Mouse (Mus musculus) liver, embryonic 15.5 days (tissue): ENCODE measurements around the gene Otud4. TPM values are rescaled to one million over a fixed set of nuclear protein-coding genes. Genes with fewer than 3 reads are reported as not detected.
"Not testable (repeated sequence)": the region's sequence is repeated elsewhere in the genome, so short reads cannot be mapped to it uniquely, and the experiment has no call there.

Source experiments
- ATAC-seq: fragments of 200-750 bp; cut with Nextera tagmentation; 2 replicates; pipeline ENCODE4 v1.8.0; 2017; ENCODE audit warnings: moderate number of reproducible peaks, mild to moderate bottlenecking, moderate library complexity; ENCODE audit not compliant: insufficient read depth
- H3K27ac ChIP-seq: fragments of 300-500 bp; sonication (generic); replicated peaks from 2 replicates; pipeline ENCODE4 v1.5.1; 2015; ENCODE audit warnings: mild to moderate bottlenecking, inconsistent platforms
- H3K27me3 ChIP-seq: fragments of 300-500 bp; sonication (generic); 2 replicates; pipeline ENCODE4 v1.6.1; 2015; ENCODE audit warnings: mild to moderate bottlenecking, inconsistent platforms
- H3K36me3 ChIP-seq: fragments of 300-500 bp; sonication (generic); replicated peaks from 2 replicates; pipeline ENCODE4 v1.6.1; 2015; ENCODE audit warnings: moderate library complexity, mild to moderate bottlenecking, inconsistent platforms
- H3K4me1 ChIP-seq: fragments of 300-500 bp; sonication (generic); replicated peaks from 2 replicates; pipeline ENCODE4 v1.6.1; 2015; ENCODE audit warnings: inconsistent platforms
- H3K4me2 ChIP-seq: fragments of 300-500 bp; sonication (generic); 2 replicates; pipeline ENCODE4 v1.6.1; 2015; ENCODE audit warnings: moderate library complexity, mild to moderate bottlenecking, inconsistent platforms
- H3K4me3 ChIP-seq: fragments of 300-500 bp; sonication (generic); replicated peaks from 2 replicates; pipeline ENCODE4 v1.5.1; 2015; ENCODE audit warnings: mild to moderate bottlenecking, inconsistent platforms
- H3K9ac ChIP-seq: fragments of 300-500 bp; sonication (generic); 2 replicates; pipeline ENCODE4 v1.6.1; 2015; ENCODE audit warnings: moderate library complexity, mild to moderate bottlenecking, inconsistent platforms
- H3K9me3 ChIP-seq: fragments of 300-500 bp; sonication (generic); replicated peaks from 2 replicates; pipeline ENCODE4 v1.6.1; 2016; ENCODE audit warnings: inconsistent platforms
- WGBS: fragments of 180-500 bp; shearing (Covaris S2); methylation state at CpG from one replicate; pipeline ENCODE4 v1.1.7; 2015; ENCODE audit warnings: mixed read lengths; ENCODE audit not compliant: insufficient replicate concordance; 5-methylcytosine and 5-hydroxymethylcytosine counted together
- polyA plus RNA-seq: library from polyadenylated mRNA; unstranded; fragments of >200 nt; fragmentation: Nextera tagmentation; extraction: Ambion mirVana; gene quantifications from 2 replicates; pipeline ENCODE4 v1.2.1, GENCODE M21; 2015

The Otud4 gene
- 5.8 and 7.3 TPM in 2 replicates for polyA plus RNA-seq

DNA sequence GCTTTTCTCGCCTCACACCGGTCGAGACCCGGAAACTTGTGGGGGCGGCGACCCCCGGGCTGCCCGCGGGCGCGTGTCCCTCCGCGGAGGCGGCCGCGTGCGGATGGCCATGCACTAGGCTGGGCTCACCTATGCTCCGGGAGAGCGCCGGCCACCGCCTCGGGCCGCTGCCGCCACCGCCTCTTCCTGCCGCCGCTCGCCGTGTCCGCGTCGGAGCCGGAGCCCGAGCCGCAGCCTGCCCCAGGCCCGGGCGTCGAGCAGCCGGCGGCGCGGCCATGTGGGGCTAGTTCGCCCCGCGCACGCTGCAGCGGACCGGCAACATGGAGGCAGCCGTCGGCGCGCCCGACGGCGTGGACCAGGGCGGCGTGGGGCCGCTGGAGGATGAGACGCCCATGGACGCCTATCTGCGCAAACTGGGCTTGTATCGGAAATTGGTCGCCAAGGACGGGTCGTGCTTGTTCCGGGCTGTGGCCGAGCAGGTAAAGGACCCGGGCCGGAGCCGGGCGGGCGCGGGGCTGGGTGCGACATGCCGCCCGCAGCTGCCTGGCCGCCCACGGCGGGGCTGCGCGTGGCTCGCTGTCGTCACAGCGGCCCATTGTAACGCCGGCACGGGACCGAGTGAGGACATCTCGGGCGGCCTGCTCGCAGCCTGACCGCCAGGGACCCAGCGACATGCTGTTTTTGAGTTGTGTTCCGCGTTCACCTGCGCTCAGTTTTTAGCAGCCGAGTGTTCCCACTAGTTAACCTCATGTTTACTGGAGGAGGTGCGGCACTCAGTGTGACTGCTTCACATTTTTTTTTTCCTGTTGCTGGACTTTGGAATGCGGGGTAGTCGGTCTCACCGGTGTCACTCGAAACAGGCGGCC, at the start of gene Otud4:
TSS of gene Otud4 (plus strand) at position 33 of the 866 bp plus-strand sequence.
- H3K27ac ChIP-seq: peak within 1 kb of the TSS; percentile 97
- peak; percentile 38 for ATAC-seq
- WGBS: under 1% methylated on average over 103 of the region's 103 CpGs

GRCm38 (mm10) chr8:79600962-79601361, 38.5 kb upstream of the Otud4 start:
- ATAC-seq: no peak
- Histone ChIP-seq H3K9ac (no peak overlapping the region), H3K4me3 (no peak overlapping the region)

More for the DNA sequence above, at the start of gene Otud4:
- Histone ChIP-seq H3K36me3 (peaks cover 14% of the 10 kb centered on the region; the same call in 1 of the 2 replicates), H3K4me2 (peak within 1 kb of the TSS; percentile 76), H3K4me1 (peaks cover 35% of the 10 kb centered on the region), H3K4me3 (peak within 1 kb of the TSS; percentile 94), H3K9ac (peak within 1 kb of the TSS; percentile 94), H3K27me3 (no peaks in the 10 kb centered on the region), H3K9me3 (no peaks in the 10 kb centered on the region)

GRCm38 (mm10) chr8:79603204-79603603, 36.2 kb upstream of the Otud4 start:
- not testable (repeated sequence) for H3K27me3 ChIP-seq, H3K4me1 ChIP-seq, ATAC-seq, H3K9ac ChIP-seq, H3K9me3 ChIP-seq, H3K27ac ChIP-seq, H3K4me2 ChIP-seq, H3K4me3 ChIP-seq, H3K36me3 ChIP-seq
- 17% methylated on average over 2 of the region's 2 CpGs for WGBS

More at GRCm38 (mm10) chr8:79600962-79601361, 38.5 kb upstream of the Otud4 start:
- WGBS: 63% methylated on average over 1 of the region's 1 CpGs
- Histone ChIP-seq H3K36me3 (no peaks in the 10 kb centered on the region), H3K4me1 (no peaks in the 10 kb centered on the region), H3K27me3 (no peaks in the 10 kb centered on the region), H3K27ac (no peak overlapping the region), H3K4me2 (no peak overlapping the region), H3K9me3 (no peaks in the 10 kb centered on the region)

GRCm38 (mm10) chr8:79606225-79606624, 33.2 kb upstream of the Otud4 start:
- Histone ChIP-seq H3K27me3 (no peaks in the 10 kb centered on the region), H3K4me3 (no peak overlapping the region), H3K4me1 (0 out of 2 replicates have a peak, but pooled peaks cover under 1% of the 10 kb centered on the region), H3K9me3 (no peaks in the 10 kb centered on the region), H3K27ac (no peak overlapping the region), H3K36me3 (no peaks in the 10 kb centered on the region), H3K4me2 (no peak overlapping the region), H3K9ac (no peak overlapping the region)
- no peak for ATAC-seq

DNA sequence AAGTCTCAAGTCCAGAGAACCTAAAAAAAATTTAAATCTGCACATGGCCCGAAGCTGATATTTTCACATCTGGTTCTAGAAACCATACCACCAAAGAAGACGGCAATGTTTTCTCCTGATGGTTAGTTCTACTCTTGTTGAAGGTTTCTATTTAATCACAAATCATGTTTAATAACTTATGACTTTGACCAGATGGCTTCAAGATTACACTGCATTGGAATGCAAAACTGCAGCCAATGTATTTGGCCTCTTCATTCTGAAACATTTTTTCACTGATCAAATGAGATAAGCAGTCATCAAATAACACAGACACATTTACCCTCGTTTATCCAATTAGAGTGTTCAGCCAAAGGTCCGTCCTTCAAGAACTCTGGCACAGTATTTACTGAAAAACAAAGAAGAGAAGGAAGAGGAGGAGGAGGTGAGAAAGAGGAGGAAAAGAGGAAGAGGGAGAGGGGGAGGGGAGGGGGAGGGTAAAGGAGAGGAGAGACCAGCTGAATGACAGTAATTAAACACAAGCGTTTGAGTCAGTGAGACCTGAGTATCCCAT, 32.6 kb upstream of the Otud4 start:
- no peak overlapping the region for H3K9ac ChIP-seq
- H3K36me3 ChIP-seq: no peaks in the 10 kb centered on the region
- no peak for ATAC-seq
- WGBS: 58% methylated on average over 5 of the region's 5 CpGs
- no peaks in the 10 kb centered on the region for H3K9me3 ChIP-seq
- H3K4me1 ChIP-seq: 0 out of 2 replicates have a peak, but pooled peaks cover 4% of the 10 kb centered on the region
- no peaks in the 10 kb centered on the region for H3K27me3 ChIP-seq
- no peak overlapping the region for H3K4me2 ChIP-seq
- no peak overlapping the region for H3K4me3 ChIP-seq
- no peak overlapping the region for H3K27ac ChIP-seq

DNA sequence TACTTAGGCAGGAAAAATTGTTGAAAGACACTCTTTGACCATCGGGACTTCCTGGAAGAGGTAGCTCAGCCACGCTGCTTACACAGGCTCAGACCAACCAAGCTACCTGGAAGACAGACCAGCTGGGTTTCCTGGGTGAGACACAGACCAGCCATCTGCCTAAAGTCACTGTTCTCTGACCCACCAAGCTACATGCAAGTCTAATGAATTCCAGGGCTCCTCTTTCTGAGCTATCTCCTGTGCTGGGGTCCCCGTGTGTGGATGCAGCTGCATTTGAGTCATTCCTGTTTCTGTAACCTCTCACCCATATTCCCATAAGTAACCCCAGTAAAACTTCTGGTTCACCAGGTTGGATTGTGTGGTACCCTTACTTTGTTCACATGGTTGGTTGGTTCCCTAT, 30.7 kb upstream of the Otud4 start:
- H3K36me3 ChIP-seq: no peaks in the 10 kb centered on the region
- no peak overlapping the region for H3K4me3 ChIP-seq
- H3K4me1 ChIP-seq: 0 out of 2 replicates have a peak, but pooled peaks cover 4% of the 10 kb centered on the region
- 60% methylated on average over 3 of the region's 3 CpGs for WGBS
- H3K27me3 ChIP-seq: no peaks in the 10 kb centered on the region
- H3K9me3 ChIP-seq: no peaks in the 10 kb centered on the region
- ATAC-seq: no peak
- H3K27ac ChIP-seq: no peak overlapping the region
- no peak overlapping the region for H3K4me2 ChIP-seq
- no peak overlapping the region for H3K9ac ChIP-seq

GRCm38 (mm10) chr8:79610268-79610667, 29.1 kb upstream of the Otud4 start:
- Histone ChIP-seq H3K36me3 (no peaks in the 10 kb centered on the region), H3K4me1 (0 out of 2 replicates have a peak, but pooled peaks cover 4% of the 10 kb centered on the region), H3K4me2 (no peak overlapping the region), H3K27me3 (no peaks in the 10 kb centered on the region), H3K9ac (no peak overlapping the region), H3K4me3 (no peak overlapping the region), H3K27ac (no peak overlapping the region), H3K9me3 (no peaks in the 10 kb centered on the region)
- no peak for ATAC-seq

DNA sequence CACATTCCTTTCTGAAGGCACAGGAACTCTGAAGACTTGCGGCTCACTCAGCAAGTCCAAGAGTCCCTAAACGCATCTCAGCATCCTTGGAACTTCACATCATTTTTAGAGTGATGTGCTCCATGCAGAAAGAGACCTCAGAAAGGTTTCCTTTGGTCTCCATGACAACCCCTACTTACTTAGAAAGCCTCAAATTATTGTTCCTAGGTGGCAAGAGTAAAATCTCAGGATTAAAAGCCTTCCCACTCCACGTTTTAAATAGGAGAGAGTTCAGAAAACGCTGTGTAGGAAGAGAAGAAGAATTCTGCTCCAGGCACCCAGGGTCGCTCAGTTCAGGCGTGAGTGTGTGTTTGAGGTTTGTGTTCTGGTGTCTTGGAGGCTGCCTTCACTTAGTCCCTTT, 27.1 kb upstream of the Otud4 start:
- Histone ChIP-seq H3K9me3 (no peaks in the 10 kb centered on the region), H3K36me3 (no peaks in the 10 kb centered on the region), H3K27ac (no peak overlapping the region), H3K4me1 (peaks cover 12% of the 10 kb centered on the region; the same call in 1 of the 2 replicates), H3K27me3 (no peaks in the 10 kb centered on the region), H3K9ac (no peak overlapping the region), H3K4me2 (no peak overlapping the region), H3K4me3 (no peak overlapping the region)
- no peak for ATAC-seq
- 60% methylated on average over 6 of the region's 6 CpGs for WGBS

- Histone ChIP-seq H3K27ac (no peak overlapping the region), H3K9ac (no peak overlapping the region), H3K4me1 (peaks cover 12% of the 10 kb centered on the region; the same call in 1 of the 2 replicates), H3K9me3 (no peaks in the 10 kb centered on the region), H3K4me2 (no peak overlapping the region), H3K36me3 (no peaks in the 10 kb centered on the region), H3K4me3 (no peak overlapping the region), H3K27me3 (no peaks in the 10 kb centered on the region)
- ATAC-seq: no peak
- WGBS: 13% methylated on average over 5 of the region's 5 CpGs
Measured at GRCm38 (mm10) chr8:79612965-79613364, 26.5 kb upstream of the Otud4 start.

DNA sequence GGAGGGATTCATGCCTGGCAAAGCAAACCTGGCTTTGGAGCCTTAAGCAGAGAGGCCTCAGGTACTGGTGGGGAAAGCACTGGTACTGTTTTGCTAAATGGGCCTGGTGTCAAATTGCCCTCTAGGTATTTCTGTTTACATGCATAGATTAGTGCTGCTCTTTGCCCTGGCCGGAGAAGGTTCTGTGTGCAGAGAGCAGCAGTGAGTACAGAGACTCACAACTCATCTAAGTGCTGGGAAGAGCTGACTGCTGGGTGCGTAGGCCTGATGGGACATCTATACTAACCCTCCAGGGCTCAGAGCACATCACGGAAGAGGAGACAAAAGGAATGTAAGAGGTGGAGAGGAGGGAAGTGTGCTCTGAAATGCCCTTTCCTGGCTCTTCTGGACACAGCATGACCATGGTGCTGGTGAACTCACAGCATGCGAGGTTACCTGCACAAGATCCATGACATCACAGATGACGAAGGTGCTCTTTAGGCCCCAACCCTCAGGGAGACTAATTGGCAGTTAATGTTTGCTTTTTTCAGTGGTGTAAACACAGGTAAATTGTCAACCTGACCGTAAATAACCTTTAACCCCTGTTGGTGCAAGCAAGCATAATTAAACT, 23.6 kb upstream of the Otud4 start:
- peak overlapping the region; percentile 64 for H3K27ac ChIP-seq
- ATAC-seq: peak; percentile 65
- 68% methylated on average over 6 of the region's 6 CpGs for WGBS
- H3K36me3 ChIP-seq: no peaks in the 10 kb centered on the region
- H3K9me3 ChIP-seq: no peaks in the 10 kb centered on the region
- peaks cover 24% of the 10 kb centered on the region for H3K4me1 ChIP-seq
- H3K27me3 ChIP-seq: no peaks in the 10 kb centered on the region
- no peak overlapping the region for H3K4me3 ChIP-seq
- H3K4me2 ChIP-seq: no peak overlapping the region
- no peak overlapping the region for H3K9ac ChIP-seq

- 39% methylated on average over 5 of the region's 5 CpGs for WGBS
- ATAC-seq: no peak
- H3K27ac ChIP-seq: no peak overlapping the region
Measured at GRCm38 (mm10) chr8:79618906-79619305, 20.5 kb upstream of the Otud4 start.

More at GRCm38 (mm10) chr8:79618906-79619305, 20.5 kb upstream of the Otud4 start:
- H3K4me1 ChIP-seq: peaks cover 30% of the 10 kb centered on the region
- H3K4me3 ChIP-seq: no peak overlapping the region
- no peak overlapping the region for H3K4me2 ChIP-seq
- H3K9ac ChIP-seq: no peak overlapping the region
- no peaks in the 10 kb centered on the region for H3K9me3 ChIP-seq
- H3K27me3 ChIP-seq: no peaks in the 10 kb centered on the region
- no peaks in the 10 kb centered on the region for H3K36me3 ChIP-seq
